Mouse (Mus musculus) heart, embryonic 11.5 days (tissue): ENCODE results near the gene Slc39a11. TPM values are rescaled to one million over a fixed set of nuclear protein-coding genes. Genes with fewer than 3 reads are reported as not detected.
A peak's percentile ranks its signal among the peaks of the same experiment; 100 is the strongest.

Source experiments
- ATAC-seq: fragments of 200-750 bp; cut with Nextera tagmentation; replicated peaks from 2 replicates; pipeline ENCODE4 v1.8.0; 2017; ENCODE audit warnings: moderate library complexity; ENCODE audit not compliant: insufficient number of reproducible peaks, low FRiP score, low TSS enrichment
- H3K27ac ChIP-seq: fragments of 300-500 bp; sonication (generic); 2 replicates; pipeline ENCODE4 v1.5.1; 2014; ENCODE audit warnings: mild to moderate bottlenecking, low read depth, low read length
- H3K27me3 ChIP-seq: fragments of 300-500 bp; sonication (generic); 2 replicates; pipeline ENCODE4 v1.6.1; 2014; ENCODE audit warnings: mild to moderate bottlenecking, low read length, mixed read lengths; ENCODE audit not compliant: control insufficient read depth, insufficient read depth
- H3K36me3 ChIP-seq: fragments of 300-500 bp; sonication (generic); 2 replicates; pipeline ENCODE4 v1.6.1; 2014; ENCODE audit warnings: mild to moderate bottlenecking, low read length, moderate library complexity, mixed read lengths; ENCODE audit not compliant: control insufficient read depth, insufficient read depth
- H3K4me1 ChIP-seq: fragments of 300-500 bp; sonication (generic); 2 replicates; pipeline ENCODE4 v1.6.1; 2014; ENCODE audit warnings: low read length; ENCODE audit not compliant: control insufficient read depth, insufficient read depth
- H3K4me2 ChIP-seq: fragments of 300-500 bp; sonication (generic); 2 replicates; pipeline ENCODE4 v1.6.1; 2014; ENCODE audit warnings: mild to moderate bottlenecking, moderate library complexity
- H3K4me3 ChIP-seq: fragments of 300-500 bp; sonication (generic); 2 replicates; pipeline ENCODE4 v1.5.1; 2014; ENCODE audit warnings: low read depth, low read length
- H3K9ac ChIP-seq: fragments of 300-500 bp; sonication (generic); 2 replicates; pipeline ENCODE4 v1.6.1; 2014; ENCODE audit warnings: mild to moderate bottlenecking, low read depth, low read length, moderate library complexity
- H3K9me3 ChIP-seq: fragments of 300-500 bp; sonication (generic); replicated peaks from 2 replicates; pipeline ENCODE4 v1.6.1; 2016; ENCODE audit warnings: low read length; ENCODE audit not compliant: control insufficient read depth
- WGBS: fragments of 180-500 bp; shearing (Covaris S2); extraction: QIAGEN DNeasy Blood & Tissue Kit; methylation state at CpG from one replicate; pipeline ENCODE4 v1.1.7; 2014; ENCODE audit not compliant: insufficient replicate concordance; 5-methylcytosine and 5-hydroxymethylcytosine counted together
- polyA plus RNA-seq: library from polyadenylated mRNA; unstranded; fragments of >200 nt; fragmentation: Nextera tagmentation; extraction: Ambion mirVana; gene quantifications from 2 replicates; pipeline ENCODE4 v1.2.1, GENCODE M21; 2014

Gene Slc39a11
- polyA plus RNA-seq, 1 experiment from 2014 or later: 17.1 TPM

DNA sequence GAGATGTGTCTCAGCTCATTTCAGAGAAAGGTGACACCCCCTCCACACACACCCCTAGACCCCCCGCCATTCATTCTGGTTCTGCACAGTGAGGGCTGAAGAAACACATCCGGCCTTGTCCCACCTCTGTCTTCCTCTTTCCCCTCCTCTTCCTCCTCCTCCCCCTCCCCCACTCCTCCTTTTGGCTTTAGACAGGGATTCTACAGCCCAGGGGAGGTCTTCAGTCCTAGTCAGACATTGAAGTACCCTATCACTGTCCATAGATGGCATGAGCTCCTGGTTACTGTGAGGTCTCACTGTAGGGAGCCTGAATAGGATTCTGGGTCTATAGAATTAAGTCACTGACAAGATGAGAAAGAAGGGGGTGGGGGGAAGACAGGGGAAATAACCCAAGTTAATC is 28.9 kb downstream of the Slc39a11 start:
- Histone ChIP-seq H3K36me3 (no peaks in the 10 kb centered on the region), H3K4me2 (no peak overlapping the region), H3K27me3 (peaks cover 44% of the 10 kb centered on the region), H3K4me1 (peaks cover 12% of the 10 kb centered on the region; the same call in 1 of the 2 replicates), H3K9ac (no peak overlapping the region), H3K4me3 (no peak overlapping the region), H3K9me3 (no peaks in the 10 kb centered on the region), H3K27ac (no peak overlapping the region)
- ATAC-seq: no peak
- WGBS: 64% methylated on average over 2 of the region's 2 CpGs

DNA sequence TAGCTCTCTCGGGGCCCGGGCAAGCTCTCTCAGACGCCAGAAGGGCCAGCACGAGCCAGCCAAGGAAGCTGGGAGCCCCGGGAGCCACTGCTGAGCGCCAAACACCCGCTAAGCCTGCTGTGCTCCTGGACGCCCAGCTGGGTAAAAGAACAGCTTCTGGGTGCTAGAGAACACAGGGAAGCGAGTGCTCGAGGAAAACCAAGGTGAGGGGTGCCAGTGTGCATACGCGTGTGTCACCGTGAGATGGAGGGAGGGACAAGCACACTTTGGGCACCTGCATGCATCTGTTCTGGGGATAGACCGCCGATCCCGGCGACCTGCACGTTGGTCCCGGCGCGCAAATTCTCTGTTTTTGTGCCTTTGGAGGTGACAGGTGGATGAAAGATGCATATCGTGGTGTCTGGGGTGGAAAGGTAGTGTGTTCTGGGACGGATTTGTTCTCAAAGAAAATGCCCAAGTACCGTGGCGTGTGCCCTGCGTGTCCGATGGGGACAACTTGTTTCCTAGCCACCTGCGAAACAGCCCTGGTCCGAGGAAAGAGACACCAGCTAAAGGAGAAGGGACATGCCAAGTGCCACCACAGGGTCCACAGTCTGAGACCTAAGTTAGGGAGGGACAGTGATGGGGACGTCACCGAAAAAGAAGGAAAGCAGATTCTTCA is 30.3 kb downstream of the Slc39a11 start:
- Histone ChIP-seq H3K4me1 (peaks cover 12% of the 10 kb centered on the region; the same call in 1 of the 2 replicates), H3K9me3 (no peaks in the 10 kb centered on the region), H3K4me3 (peak overlapping the region; percentile 52), H3K36me3 (no peaks in the 10 kb centered on the region), H3K9ac (peak overlapping the region; percentile 62), H3K27ac (no peak overlapping the region), H3K27me3 (peaks cover 44% of the 10 kb centered on the region), H3K4me2 (peak overlapping the region; percentile 98)
- 4% methylated on average over 31 of the region's 31 CpGs for WGBS
- ATAC-seq: no peak

DNA sequence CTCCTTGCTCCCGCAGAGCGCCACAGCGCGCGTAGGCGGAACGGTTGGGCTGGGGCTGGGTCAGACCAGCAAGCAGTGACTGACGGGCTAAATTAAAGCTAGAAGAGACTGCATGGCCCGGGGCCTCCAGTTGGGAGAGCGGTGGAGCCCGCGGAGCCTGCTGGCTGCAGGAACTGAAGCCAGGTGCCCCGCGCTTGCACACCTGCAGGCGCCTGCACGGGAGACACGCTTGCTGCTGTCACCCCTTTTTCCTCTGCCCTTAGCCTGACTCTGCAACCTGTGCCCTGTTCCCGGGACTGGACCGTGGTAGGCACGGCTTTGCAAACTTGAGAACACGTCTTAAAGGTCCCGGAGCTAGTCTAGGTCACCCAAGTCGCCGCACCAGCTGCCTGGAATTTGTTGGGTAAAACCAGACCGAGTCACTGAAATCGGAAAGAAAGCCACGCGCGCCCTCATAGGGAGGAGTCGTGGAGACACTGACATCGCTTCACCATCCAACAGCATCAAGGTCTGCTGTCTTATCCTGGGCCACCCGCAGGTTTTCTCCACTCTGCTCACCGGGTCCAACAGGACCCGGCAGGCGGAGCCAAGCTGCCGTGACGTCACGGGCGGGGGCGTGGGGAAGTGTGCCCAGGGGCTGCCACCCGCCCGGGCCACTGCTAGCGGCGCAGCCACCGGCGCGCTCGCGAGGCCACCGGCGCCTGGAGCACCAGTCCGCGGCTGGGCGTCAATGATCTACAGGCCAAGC is 31.0 kb downstream of the Slc39a11 start, which contains the start of gene Sstr2:
Gene Sstr2, plus strand, starts transcription at position 671 of the 748 bp plus-strand sequence.
- ATAC-seq: no peak
- Histone ChIP-seq H3K4me2 (peak within 1 kb of the TSS; percentile 98), H3K27me3 (peaks cover 44% of the 10 kb centered on the region), H3K27ac (no peak within 1 kb of the TSS), H3K9ac (peak within 1 kb of the TSS; percentile 62), H3K4me1 (peaks cover 12% of the 10 kb centered on the region; the same call in 1 of the 2 replicates), H3K36me3 (no peaks in the 10 kb centered on the region), H3K9me3 (no peaks in the 10 kb centered on the region), H3K4me3 (peak within 1 kb of the TSS; percentile 52)
- 1% methylated on average over 54 of the region's 54 CpGs for WGBS

DNA sequence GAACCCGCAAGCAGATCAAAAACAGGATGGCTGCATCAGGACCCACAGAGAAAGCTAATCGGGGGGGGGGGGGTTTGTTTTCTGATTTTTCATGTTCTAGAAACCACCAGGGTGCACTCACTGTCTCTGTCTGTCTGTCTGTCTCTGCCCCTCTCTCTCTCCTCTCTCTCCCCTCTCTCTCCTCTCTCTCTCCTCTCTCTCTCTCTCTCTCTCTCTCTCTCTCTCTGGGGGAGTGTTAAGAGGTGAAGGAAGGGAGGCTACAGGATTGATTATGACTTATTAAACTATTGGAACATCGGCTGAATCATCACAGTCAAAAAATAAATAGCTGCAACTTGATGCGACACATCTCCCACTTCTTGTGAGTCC is 31.6 kb downstream of the Slc39a11 start:
- Histone ChIP-seq H3K27ac (no peak overlapping the region), H3K4me3 (peak overlapping the region; percentile 52), H3K9me3 (no peaks in the 10 kb centered on the region), H3K27me3 (peaks cover 44% of the 10 kb centered on the region), H3K9ac (0 out of 2 replicates have a peak overlapping the region, but pooled peaks have one; percentile 62), H3K4me2 (peak overlapping the region; percentile 98), H3K4me1 (peaks cover 12% of the 10 kb centered on the region; the same call in 1 of the 2 replicates), H3K36me3 (no peaks in the 10 kb centered on the region)
- no peak for ATAC-seq
- 25% methylated on average over 4 of the region's 4 CpGs for WGBS

DNA sequence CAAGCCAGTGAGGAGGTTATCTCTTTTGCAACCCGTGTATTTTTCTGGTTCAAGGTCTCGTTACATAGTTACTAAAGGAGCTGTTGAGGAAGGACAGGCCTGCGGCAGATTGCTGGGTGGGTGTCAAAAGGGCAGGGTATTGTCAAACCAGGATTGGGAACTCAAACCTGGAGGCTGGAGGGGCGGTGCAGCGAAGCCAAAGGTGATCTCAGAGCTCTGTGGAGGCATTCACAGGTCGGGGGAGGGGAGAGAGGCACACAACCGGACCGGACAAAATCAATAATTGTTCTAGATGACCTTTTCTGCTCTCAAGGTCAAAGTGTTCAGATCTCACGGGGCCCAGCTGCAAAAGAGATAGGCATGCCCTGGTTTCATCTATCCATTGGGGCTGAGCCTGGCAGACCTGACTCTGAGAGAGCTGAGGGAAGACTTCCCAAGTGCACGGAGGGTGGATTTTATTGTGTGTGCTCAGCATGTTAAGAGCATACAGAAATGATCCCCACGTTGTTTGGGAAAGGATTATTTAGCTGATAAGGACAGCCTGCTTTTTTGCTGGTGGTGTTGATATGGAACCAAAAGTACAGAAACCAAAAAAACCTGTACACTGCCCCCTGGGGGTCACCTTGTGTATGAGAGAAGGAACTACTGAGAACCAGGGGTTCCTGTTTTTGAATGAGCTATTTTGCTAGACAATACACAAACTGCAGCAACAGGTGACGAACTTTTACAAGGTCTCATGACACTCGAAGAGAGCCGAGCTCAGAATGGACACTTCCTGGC is 32.6 kb downstream of the Slc39a11 start:
- Histone ChIP-seq H3K36me3 (no peaks in the 10 kb centered on the region), H3K4me3 (no peak overlapping the region), H3K4me2 (no peak overlapping the region), H3K9me3 (no peaks in the 10 kb centered on the region), H3K27ac (no peak overlapping the region), H3K9ac (no peak overlapping the region), H3K4me1 (peaks cover 12% of the 10 kb centered on the region; the same call in 1 of the 2 replicates), H3K27me3 (peaks cover 44% of the 10 kb centered on the region)
- ATAC-seq: no peak
- WGBS: 52% methylated on average over 14 of the region's 14 CpGs

DNA sequence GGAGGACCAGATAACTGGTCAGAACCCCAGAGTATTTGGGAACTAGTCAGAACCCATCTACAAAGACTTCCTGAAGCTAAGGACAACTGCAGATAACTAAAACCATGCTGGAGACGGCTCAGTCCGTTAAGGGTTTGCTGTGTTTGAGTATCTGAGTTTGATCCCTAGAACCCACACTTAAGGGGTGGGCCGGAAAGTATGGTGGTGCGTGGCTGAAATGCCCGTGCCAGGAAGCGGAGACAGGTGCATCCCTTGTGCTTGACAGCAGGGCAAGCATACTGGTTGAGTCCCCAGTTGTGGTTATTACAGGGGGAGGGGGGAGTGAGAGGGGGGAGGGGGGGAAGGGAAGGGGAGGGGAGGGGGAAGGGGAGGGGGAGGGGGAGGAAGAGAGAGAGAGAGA is 35.4 kb downstream of the Slc39a11 start:
- Histone ChIP-seq H3K4me1 (peaks cover 8% of the 10 kb centered on the region; the same call in 1 of the 2 replicates), H3K4me3 (no peak overlapping the region), H3K9me3 (no peaks in the 10 kb centered on the region), H3K4me2 (no peak overlapping the region), H3K9ac (no peak overlapping the region), H3K36me3 (no peaks in the 10 kb centered on the region), H3K27me3 (peaks cover 19% of the 10 kb centered on the region), H3K27ac (no peak overlapping the region)
- no peak for ATAC-seq
- 68% methylated on average over 6 of the region's 6 CpGs for WGBS

DNA sequence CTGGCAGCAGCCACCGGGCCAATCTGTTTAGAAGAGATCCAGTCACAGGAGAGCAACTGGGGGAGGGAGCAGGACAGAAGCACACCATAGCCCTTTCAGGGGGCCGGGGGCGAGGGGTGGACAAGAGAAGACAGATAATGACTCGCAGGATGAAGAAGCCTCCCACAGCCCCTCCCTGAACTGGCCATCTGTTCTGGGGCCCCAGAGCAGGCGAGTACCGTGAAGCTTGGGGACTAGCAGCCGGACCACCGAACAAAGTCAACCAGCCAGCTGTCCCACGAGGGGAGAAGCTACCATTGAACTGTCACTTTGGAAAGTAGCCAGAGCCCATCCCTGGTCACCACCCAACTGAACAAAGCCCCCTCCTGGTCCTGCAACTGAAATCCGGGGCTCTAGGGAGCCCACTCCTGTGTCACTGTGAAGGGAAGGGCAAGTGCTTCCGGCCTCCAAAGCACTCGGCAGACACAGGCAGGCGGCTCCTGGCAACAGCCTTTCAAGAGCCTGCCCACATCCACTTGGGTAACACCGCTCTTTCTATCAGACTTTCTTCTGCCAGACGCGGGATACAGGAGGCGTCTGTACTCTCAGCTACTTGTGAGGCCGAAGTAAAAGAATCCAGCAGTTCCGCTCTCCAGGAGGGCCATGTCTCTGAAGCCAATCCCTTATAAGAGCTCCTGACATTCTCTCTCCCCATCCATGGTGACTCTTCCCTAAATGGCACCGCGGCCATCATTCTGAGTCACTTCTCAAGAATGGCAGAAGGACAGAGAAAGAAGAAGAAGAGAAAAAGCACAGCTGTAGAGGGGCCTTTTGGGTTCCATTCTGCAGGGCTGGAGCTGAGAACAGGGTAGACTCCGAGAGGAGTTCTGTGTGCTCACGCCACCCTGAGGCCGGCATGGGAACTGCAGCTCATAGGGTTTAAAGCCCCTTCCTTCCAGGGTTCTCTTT is 37.9 kb downstream of the Slc39a11 start:
- Histone ChIP-seq H3K4me2 (peak overlapping the region; percentile 51), H3K9me3 (no peaks in the 10 kb centered on the region), H3K27ac (0 out of 2 replicates have a peak overlapping the region, but pooled peaks have one; percentile 2), H3K9ac (peak overlapping the region; percentile 36; the same call in 1 of the 2 replicates), H3K27me3 (peaks cover 2% of the 10 kb centered on the region; the same call in 1 of the 2 replicates), H3K36me3 (no peaks in the 10 kb centered on the region), H3K4me3 (peak overlapping the region; percentile 30), H3K4me1 (no peaks in the 10 kb centered on the region)
- 10% methylated on average over 24 of the region's 24 CpGs for WGBS
- ATAC-seq: no peak
